Mouse (Mus musculus): ENCODE results near the gene Gpr27. TPM values are rescaled to one million over a fixed set of nuclear protein-coding genes. Genes with fewer than 3 reads are reported as not detected.

Gpr27 gene
- polyA plus RNA-seq, 2 experiments = 0.03 to 0.05 TPM

- WGBS (ENCODE audit: insufficient replicate concordance) = 27% methylated on average over 6 of the region's 6 CpGs
- no peak overlapping the region for H3K4me2 ChIP-seq (ENCODE audit: low read depth)
- DNase-seq (ENCODE audit: low read depth in 3 of 3, low spot score in 3 of 3) = no peak
Measured at GRCm38 (mm10) chr6:99715191-99715590, 22.7 kb downstream of the Gpr27 start.

GRCm38 (mm10) chr6:99715913-99716312 lies 23.4 kb downstream of the Gpr27 start:
- whole genome bisulfite sequencing (ENCODE audit: insufficient replicate concordance) = 36% methylated on average over 6 of the region's 6 CpGs
- Histone ChIP-seq H3K4me1 (replicated peaks; ENCODE audit: control insufficient read depth in 2 of 2, insufficient read depth in 2 of 2, low read length in 1 of 2) (no peaks in the 10 kb centered on the region), H3K36me3 (replicated peaks; ENCODE audit: control insufficient read depth, insufficient read depth, low read depth) (no peaks in the 10 kb centered on the region), H3K27me3 (ENCODE audit: control insufficient read depth, insufficient read depth, low read length) (no peaks in the 10 kb centered on the region), H3K4me3 (ENCODE audit: insufficient read depth in 1 of 2, low read depth in 2 of 2, low read length in 2 of 2) (no peak overlapping the region), H3K9me3 (ENCODE audit: control insufficient read depth, low read length) (no peaks in the 10 kb centered on the region), H3K27ac (no peak overlapping the region), H3K4me2 (ENCODE audit: low read depth) (no peak overlapping the region), H3K9ac (replicated peaks) (no peak overlapping the region)
- ATAC-seq (ENCODE audit: insufficient read depth) = no peak
- DNase-seq (ENCODE audit: low read depth in 3 of 3, low spot score in 3 of 3) = no peak
- no peak for TF ChIP-seq CTCF (IDR thresholded peaks at IDR 0.05; ENCODE audit: low read depth)
- no peak for TF ChIP-seq EP300 (IDR thresholded peaks at IDR 0.05; ENCODE audit: low read depth)

More at GRCm38 (mm10) chr6:99715191-99715590, 22.7 kb downstream of the Gpr27 start:
- TF ChIP-seq CTCF (IDR thresholded peaks at IDR 0.05; ENCODE audit: low read depth) (no peak), EP300 (IDR thresholded peaks at IDR 0.05; ENCODE audit: low read depth) (no peak)
- Histone ChIP-seq H3K9ac (replicated peaks) (no peak overlapping the region), H3K36me3 (replicated peaks; ENCODE audit: control insufficient read depth, insufficient read depth, low read depth) (no peaks in the 10 kb centered on the region), H3K27ac (no peak overlapping the region), H3K4me1 (replicated peaks; ENCODE audit: control insufficient read depth in 2 of 2, insufficient read depth in 2 of 2, low read length in 1 of 2) (no peaks in the 10 kb centered on the region), H3K4me3 (ENCODE audit: insufficient read depth in 1 of 2, low read depth in 2 of 2, low read length in 2 of 2) (no peak overlapping the region), H3K9me3 (ENCODE audit: control insufficient read depth, low read length) (no peaks in the 10 kb centered on the region), H3K27me3 (ENCODE audit: control insufficient read depth, insufficient read depth, low read length) (no peaks in the 10 kb centered on the region)
- ATAC-seq (ENCODE audit: insufficient read depth) = no peak

DNA sequence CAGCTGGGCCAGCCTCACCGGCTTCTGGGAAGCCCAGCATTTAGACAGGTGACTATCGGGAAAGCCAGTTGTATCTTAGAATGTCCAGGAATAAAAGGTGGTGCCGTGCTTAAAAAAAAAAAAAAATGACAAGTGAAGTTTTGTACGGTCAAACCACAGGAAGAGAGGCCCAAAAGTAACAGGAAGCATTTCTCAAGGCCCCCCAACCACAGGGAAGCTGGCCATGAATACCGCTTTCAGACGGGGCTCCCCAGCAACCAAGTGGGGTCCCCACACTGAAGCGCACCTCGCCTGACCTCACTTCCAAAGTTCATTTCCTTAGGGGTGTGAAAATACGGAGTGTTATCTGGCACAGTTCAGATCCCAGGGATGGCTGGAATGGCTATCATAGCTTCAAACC lies 28.6 kb downstream of the Gpr27 start:
- ATAC-seq (ENCODE audit: insufficient read depth) = no peak
- Histone ChIP-seq H3K4me2 (ENCODE audit: low read depth) (no peak overlapping the region), H3K36me3 (replicated peaks; ENCODE audit: control insufficient read depth, insufficient read depth, low read depth) (no peaks in the 10 kb centered on the region), H3K9me3 (ENCODE audit: control insufficient read depth, low read length) (no peaks in the 10 kb centered on the region), H3K4me3 (ENCODE audit: insufficient read depth in 1 of 2, low read depth in 2 of 2, low read length in 2 of 2) (no peak overlapping the region), H3K4me1 (replicated peaks; ENCODE audit: control insufficient read depth in 2 of 2, insufficient read depth in 2 of 2, low read length in 1 of 2) (no peaks in the 10 kb centered on the region), H3K27me3 (ENCODE audit: control insufficient read depth, insufficient read depth, low read length) (peaks cover 13% of the 10 kb centered on the region), H3K9ac (replicated peaks) (no peak overlapping the region), H3K27ac (no peak overlapping the region)
- TF ChIP-seq EP300 (IDR thresholded peaks at IDR 0.05; ENCODE audit: low read depth) = no peak
- TF ChIP-seq CTCF (IDR thresholded peaks at IDR 0.05; ENCODE audit: low read depth) = no peak
- WGBS (ENCODE audit: insufficient replicate concordance) = 21% methylated on average over 9 of the region's 9 CpGs
- no peak for DNase-seq (ENCODE audit: low read depth in 3 of 3, low spot score in 3 of 3)

GRCm38 (mm10) chr6:99722390-99722789 lies 29.9 kb downstream of the Gpr27 start:
- WGBS (ENCODE audit: insufficient replicate concordance) = 60% methylated on average over 9 of the region's 9 CpGs
- DNase-seq (ENCODE audit: low read depth in 3 of 3, low spot score in 3 of 3) = no peak
- H3K36me3 ChIP-seq (replicated peaks; ENCODE audit: control insufficient read depth, insufficient read depth, low read depth) = no peaks in the 10 kb centered on the region
- no peak overlapping the region for H3K4me3 ChIP-seq (ENCODE audit: insufficient read depth in 1 of 2, low read depth in 2 of 2, low read length in 2 of 2)
- H3K9ac ChIP-seq (replicated peaks) = no peak overlapping the region
- H3K27me3 ChIP-seq (ENCODE audit: control insufficient read depth, insufficient read depth, low read length) = peaks cover 26% of the 10 kb centered on the region
- H3K4me1 ChIP-seq (replicated peaks; ENCODE audit: control insufficient read depth in 2 of 2, insufficient read depth in 2 of 2, low read length in 1 of 2) = no peaks in the 10 kb centered on the region
- no peaks in the 10 kb centered on the region for H3K9me3 ChIP-seq (ENCODE audit: control insufficient read depth, low read length)
- ATAC-seq (ENCODE audit: insufficient read depth) = no peak
- H3K4me2 ChIP-seq (ENCODE audit: low read depth) = no peak overlapping the region
- no peak overlapping the region for H3K27ac ChIP-seq
- TF ChIP-seq CTCF (IDR thresholded peaks at IDR 0.05; ENCODE audit: low read depth) = no peak
- no peak for TF ChIP-seq EP300 (IDR thresholded peaks at IDR 0.05; ENCODE audit: low read depth)

GRCm38 (mm10) chr6:99725971-99726561 lies 33.6 kb downstream of the Gpr27 start, which contains the start of gene Prok2:
Gene Prok2, minus strand, starts transcription at chr6:99726392.
- no peak within 1 kb of the TSS for H3K9ac ChIP-seq (replicated peaks)
- H3K4me2 ChIP-seq (ENCODE audit: low read depth) = peak within 1 kb of the TSS; percentile 42
- H3K27ac ChIP-seq = no peak within 1 kb of the TSS
- peaks cover 31% of the 10 kb centered on the region for H3K27me3 ChIP-seq (ENCODE audit: control insufficient read depth, insufficient read depth, low read length)
- peak within 1 kb of the TSS in 1 of 2 experiments; percentile 25; a peak in 1 of 4 replicates for H3K4me3 ChIP-seq (ENCODE audit: insufficient read depth in 1 of 2, low read depth in 2 of 2, low read length in 2 of 2)
- no peaks in the 10 kb centered on the region for H3K9me3 ChIP-seq (ENCODE audit: control insufficient read depth, low read length)
- WGBS (ENCODE audit: insufficient replicate concordance) = 2% methylated on average over 57 of the region's 61 CpGs
- H3K4me1 ChIP-seq (replicated peaks; ENCODE audit: control insufficient read depth in 2 of 2, insufficient read depth in 2 of 2, low read length in 1 of 2) = no peaks in the 10 kb centered on the region
- DNase-seq (ENCODE audit: low read depth in 3 of 3, low spot score in 3 of 3) (no peak), ATAC-seq (ENCODE audit: insufficient read depth) (no peak)
- H3K36me3 ChIP-seq (replicated peaks; ENCODE audit: control insufficient read depth, insufficient read depth, low read depth) = no peaks in the 10 kb centered on the region
- TF ChIP-seq CTCF (IDR thresholded peaks at IDR 0.05; ENCODE audit: low read depth) (no peak), EP300 (IDR thresholded peaks at IDR 0.05; ENCODE audit: low read depth) (no peak)
